Mouse (Mus musculus): Measurements from ENCODE around the gene Grasp.

GRCm38 (mm10) chr15:101274380-101274779 is 50.4 kb downstream of the Grasp start:
- no peak for TF ChIP-seq CTCF (IDR thresholded peaks at IDR 0.05; ENCODE audit: low read depth, low read length)
- no peak for TF ChIP-seq POLR2A (IDR thresholded peaks at IDR 0.05; ENCODE audit: extremely low read depth, insufficient read depth, low read length)

Measured in liver, adult 2 months (tissue).